Mouse (Mus musculus): ENCODE measurements around the gene Nek4.

- no peak for TF ChIP-seq POLR2A (IDR thresholded peaks at IDR 0.05; ENCODE audit: extremely low read depth, insufficient read depth, low read length)
- no peak for TF ChIP-seq CTCF (IDR thresholded peaks at IDR 0.05; ENCODE audit: low read depth, low read length)
Observed at GRCm38 (mm10) chr14:30912641-30913040, 38.5 kb upstream of the Nek4 start.
